Mouse (Mus musculus) cerebellum, adult 9-11 months (tissue): ENCODE results near the gene Il27.

Experiments
- DNase-seq: peaks from one replicate; pipeline ENCODE4 v3.0.0; 2022

The Il27 gene

GRCm38 (mm10) chr7:126594862-126595561, at the start of gene Il27:
Gene Il27, minus strand, starts transcription at chr7:126594941.
- no peak for DNase-seq

GRCm38 (mm10) chr7:126644345-126644744, 49.6 kb upstream of the Il27 start:
- DNase-seq = no peak

DNA sequence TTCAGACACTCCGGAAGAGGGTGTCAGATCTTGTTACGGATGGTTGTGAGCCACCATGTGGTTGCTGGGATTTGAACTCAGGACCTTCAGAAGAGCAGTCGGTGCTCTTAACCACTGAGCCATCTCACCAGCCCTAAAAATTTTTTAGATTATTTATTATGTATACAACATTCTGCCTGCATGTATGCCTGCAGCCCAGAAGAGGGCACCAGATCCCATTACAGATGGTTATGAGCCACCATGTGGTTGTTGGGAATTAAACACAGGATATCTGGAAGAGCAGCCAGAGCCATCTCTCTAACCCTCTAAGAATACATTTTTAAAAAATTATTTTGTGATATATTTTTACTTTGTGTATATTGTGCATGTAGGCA, 48.5 kb upstream of the Il27 start:
- peak; percentile 58 for DNase-seq

DNA sequence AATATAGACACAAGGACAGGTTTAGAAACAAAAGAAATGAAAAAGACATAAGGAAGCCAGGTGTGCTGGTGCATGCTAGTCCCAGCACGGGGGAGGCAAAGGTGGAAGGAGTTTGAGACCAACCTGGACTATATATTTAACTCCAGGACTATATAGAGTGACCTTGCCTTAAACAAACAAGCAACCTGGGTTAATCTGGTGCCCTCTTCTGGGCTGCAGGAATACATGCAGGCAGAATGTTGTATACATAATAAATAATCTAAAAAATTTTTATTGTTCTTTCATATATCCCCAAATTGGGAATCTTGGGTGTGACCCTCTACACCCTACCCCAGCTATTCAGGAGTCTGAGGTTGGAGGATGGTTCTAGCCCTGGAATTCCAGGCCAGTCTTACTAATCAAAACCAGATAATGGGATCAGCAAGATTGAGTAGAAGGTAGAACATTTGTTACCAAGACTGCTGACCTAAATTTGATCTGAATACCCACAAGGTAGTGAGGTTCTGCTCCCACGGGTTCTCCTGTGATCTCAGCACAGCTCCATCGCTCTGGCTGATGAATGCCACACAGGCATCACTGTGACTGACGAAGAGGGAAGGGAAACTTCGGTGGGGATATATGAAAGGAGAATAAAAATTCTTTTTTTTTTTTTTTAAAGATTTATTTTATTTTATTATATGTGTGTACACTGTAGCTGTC, 48.0 kb upstream of the Il27 start:
- no peak for DNase-seq

DNA sequence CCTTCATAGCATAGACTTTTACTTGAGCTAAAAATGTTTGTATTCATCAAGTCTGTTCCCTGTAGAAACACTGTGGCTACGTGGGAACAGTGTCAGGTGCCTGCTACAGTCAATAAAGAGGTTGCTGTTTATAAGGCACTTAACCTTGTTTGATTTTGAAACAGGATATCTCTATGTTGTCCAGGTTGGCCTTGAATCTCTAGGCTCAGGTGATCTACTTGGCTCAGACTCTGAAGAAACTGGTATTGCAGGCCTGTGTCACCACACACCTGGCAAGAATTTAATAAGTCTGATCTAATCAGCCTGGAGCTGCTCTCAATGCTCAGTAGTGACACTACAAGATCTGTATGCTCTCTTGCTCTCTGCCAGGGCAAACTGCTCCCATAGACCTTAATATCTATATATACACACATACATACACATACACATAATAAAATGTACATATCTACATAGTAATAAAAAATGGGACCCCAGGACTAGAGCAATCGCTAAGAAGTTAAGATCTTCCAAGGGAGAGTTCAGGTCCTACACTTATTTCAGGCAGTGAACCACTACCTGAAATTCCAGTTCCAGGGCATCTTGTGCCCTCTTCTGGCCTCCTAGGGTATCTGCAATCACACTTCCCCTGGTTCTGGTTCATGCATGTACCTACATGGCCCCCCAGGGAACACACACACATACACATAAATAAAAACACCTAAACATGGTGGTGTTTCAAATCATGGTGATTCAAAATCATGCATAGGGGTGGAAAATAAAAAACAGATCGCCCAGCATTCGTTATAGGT, 42.2 kb upstream of the Il27 start:
- no peak for DNase-seq

GRCm38 (mm10) chr7:126635375-126635774, 40.6 kb upstream of the Il27 start:
- no peak for DNase-seq

GRCm38 (mm10) chr7:126632478-126632877, 37.7 kb upstream of the Il27 start:
- no peak for DNase-seq

DNA sequence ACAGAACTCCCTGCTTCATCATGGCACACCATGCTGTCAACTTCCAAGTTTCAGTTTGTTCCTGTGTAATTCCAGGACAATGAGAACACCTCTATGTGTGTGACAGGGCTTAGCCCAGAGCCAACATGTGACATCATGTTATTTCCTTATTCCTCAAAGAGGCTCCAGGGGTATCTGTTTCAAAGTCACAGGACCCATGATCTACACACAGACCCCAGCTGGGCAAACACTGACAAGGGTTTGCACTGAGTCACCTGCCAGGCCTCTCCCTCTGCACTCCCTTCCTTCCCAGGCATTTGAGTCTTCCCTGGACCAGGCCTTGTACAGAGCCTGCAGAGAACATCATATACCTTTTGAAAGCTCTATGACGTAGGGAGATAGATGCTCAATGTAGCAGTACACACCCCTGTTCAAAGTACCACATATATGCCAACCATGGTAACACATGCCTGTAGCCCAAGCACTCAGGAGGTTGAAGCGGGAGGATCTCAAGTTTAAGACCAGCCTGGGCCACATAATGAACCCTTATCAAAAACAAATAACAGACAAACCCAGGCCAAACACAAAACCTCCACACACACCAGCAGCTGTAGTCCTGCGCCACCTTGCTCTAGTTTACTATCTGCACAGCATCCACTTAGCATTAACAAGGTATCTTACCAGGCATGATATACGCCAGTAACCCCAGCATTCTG, 36.2 kb upstream of the Il27 start, which contains the start of gene Nupr1:
TSS of gene Nupr1 (minus strand) at position 38 of the 695 bp plus-strand sequence.
- no peak for DNase-seq

DNA sequence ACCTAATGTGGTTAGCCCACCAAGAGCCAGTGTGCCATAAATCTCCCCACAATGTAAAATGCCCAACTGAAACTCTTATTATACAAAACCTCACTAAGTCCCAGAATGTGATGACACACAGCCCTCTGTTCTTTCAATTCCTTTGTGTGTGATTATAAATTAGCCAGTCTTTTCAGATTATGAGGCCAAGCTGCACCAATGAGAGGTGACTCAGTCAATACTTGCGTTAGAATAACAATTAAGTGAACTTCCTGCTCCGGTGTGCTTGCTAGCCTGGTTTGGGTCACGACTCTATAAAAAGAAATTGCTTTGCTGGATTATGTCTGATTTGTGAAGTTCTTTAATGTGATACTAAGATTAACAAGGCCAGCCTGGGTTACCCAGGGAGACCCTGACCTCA, 35.2 kb upstream of the Il27 start:
- DNase-seq = no peak

- DNase-seq = no peak
Observed at GRCm38 (mm10) chr7:126628111-126628510, 33.4 kb upstream of the Il27 start.

DNA sequence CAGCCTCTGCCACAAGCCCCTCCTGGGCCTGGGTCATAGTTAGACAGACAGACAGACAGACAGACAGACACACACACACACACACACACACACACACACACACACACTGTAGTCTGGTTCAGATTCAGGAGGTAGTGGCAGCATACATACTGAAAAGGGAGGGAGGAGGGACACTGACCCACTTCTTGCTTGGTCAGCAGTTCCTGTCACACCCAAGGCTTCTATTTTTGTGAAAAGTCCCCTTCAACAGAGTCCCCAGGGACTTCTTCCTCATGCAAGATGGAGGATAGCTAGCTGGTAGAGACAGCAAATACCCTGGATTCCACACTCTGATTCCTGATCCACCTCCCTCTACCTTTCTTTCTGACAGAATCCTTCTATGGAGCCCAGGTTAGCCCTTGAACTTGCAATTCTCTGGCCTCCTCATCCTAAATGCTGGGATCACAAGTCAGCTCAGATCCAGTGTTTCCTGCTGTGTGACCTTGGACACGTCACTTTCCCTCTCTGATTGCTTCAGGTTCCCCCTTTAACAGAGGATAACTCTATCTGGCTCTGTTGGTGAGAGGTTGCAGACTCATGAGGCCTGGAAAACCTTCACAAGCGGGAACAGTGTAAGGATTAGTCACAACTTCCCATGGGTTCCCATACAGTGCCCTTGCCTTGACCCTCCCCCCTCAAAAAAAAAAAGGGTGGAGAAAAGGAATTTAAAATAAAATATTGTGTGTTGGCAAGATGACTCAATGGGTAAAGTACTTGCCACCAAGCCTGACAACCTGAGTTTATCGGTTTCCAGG, 31.3 kb upstream of the Il27 start:
- DNase-seq = no peak

DNA sequence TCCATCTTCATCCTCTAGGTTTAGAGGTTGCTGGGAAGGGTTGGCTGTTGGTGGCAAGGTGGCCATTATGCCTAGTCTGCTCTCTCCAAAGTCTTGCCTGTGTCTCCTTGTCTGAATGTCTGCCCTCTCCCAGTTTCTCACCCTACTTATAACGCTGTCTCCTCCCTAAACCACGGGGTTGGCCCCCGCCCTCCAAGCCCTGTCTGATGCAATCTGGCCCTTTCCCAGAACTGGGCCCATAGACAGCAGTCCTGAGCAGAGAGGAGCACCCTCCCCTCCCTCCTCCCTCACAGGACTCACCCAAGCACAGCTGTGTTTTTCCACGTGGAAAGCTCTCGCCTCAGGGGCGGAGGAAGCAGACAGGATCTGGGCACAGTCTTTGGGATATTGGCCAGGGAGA, 30.6 kb upstream of the Il27 start:
- no peak for DNase-seq

DNA sequence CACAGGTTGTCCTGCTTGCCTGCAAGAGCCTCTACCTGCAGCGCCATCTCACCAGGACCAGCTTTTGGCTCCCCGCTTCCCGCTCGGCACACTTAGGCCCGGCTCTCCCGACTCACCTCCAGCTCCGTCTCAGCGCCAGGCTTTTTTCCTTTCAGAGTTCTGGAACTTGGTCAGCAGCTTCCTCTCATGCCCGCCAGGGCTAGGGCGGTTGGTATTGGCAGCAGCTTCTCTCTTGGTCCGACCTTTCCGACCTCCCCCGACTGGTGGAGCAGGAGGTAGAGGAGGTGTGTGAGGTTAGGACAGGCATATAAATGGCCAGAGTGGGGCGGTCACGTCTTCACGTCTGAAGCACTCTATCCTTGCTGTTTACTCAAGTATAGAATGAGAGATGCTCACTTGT, 30.0 kb upstream of the Il27 start:
- DNase-seq = no peak

DNA sequence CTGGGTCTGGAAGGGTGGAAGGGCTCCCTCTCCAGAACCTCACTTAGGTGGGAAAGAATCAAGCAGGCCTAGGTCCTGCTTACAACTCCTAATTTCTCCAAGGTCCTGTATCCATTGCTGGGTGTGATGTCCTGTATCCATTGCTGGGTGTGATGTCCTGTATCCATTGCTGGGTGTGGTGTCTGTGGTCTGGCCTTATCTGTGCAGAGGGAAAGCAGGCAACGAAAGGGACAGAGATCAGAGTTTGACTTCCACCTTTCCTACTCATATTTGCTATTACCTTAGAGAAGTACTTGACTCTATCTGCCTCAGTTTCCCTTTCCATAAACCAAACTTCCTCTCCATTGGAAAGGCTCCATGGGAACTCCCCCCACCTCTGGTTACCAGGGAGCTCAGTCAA, 28.6 kb upstream of the Il27 start:
- DNase-seq = no peak

- no peak for DNase-seq
Observed at GRCm38 (mm10) chr7:126621452-126622359, 27.0 kb upstream of the Il27 start.

DNA sequence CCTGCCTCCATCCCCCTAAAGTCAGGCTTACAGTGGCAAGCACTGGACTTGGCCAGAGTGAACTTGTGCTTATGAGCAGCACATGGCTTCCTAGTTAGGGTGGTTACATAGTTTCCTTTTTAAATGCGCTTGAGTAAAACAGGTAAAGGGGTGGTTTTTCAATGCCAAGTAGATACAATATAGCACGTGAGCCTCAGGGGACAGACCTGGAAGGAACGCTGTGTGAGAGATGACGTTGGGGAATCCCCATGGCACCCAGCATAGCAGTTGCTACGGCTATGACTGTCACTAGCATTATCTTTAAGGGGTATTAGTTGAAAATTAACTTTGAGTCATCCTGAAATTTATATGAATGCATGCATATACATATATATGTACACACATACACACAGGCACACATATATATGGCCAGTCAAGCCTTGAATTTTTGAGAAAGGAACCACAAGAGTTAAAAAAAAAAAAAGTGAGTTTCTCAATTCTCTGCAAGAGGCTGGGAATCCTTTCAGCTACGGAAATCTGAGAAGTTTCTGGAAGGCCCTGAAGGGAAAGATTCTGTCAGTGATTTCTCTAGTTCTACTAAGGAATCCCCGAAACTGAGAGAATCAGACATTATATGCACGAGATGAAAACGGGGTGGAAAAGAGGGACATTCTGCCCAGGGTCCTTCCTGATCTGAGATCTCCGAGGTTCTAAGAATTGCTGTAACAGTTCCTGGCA, 25.0 kb upstream of the Il27 start:
- DNase-seq = no peak

- DNase-seq = no peak
Observed at GRCm38 (mm10) chr7:126616707-126617106, 22.0 kb upstream of the Il27 start.

DNA sequence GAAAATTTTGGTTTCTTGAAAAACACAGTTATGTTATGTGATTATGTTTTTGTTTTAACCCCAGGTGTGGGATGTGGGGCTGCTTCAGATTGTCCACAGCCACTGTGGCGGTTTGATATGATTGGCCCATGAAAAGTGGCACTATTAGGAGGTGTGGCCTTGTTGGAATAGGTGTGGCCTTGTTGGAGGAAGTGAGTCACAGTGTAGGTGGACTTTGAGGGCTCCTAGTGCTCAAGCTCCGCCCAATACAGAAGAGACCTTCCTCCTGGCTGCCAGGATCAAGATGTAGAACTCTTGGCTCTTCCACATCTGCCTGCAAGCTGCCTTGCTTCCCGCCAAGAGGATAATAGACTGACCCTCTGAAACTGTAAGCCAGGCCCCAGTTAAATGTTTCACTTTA, 18.0 kb upstream of the Il27 start:
- DNase-seq = no peak

DNA sequence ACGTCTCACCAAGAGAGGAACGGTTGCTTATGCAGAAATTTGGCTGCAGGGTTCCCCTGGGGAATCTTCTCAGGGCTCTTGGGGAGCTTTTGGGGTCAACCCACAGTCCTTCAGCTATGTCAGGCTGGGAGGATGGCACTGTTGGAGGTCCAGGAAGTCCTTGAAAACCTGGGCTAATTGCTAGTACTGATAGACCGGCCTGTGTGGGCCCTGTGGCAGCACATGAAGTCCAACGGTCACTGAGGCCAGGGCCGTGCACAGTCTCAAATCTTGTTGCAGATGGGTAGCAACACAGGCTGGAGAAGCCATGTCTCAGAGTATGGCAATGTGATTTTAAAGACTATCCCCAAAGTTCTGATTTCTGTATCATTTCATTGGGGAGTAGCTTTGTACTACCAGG, 13.1 kb upstream of the Il27 start:
- no peak for DNase-seq

GRCm38 (mm10) chr7:126607064-126607463, 12.3 kb upstream of the Il27 start:
- no peak for DNase-seq

DNA sequence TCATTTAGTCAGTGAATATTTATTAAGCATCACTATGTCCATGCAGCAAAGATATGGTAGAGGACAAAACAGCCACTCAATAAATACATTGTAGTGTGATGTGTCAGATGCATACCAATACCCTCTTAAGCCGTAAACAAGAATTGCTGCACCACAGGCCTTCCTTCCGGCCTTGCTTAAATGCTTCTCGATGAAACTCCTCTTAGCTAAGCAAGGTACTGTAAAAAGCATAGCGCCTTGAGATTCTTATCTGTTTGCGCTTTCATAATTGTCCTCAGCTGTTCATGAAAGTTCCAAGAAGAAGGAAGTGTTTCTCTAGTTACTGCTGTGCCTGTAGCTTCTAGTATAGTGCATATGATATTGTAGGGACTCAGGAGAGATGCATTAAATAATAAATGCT, 11.9 kb upstream of the Il27 start:
- DNase-seq = no peak
